ENCODE assay signal across 23 mouse cellular contexts in genomic region chr11:13584726-13585125, GRCm38 (mm10).
A peak's percentile ranks its signal among the peaks of the same experiment; 100 is the strongest.
DNase-seq lines count a peak whose midpoint lies in the region; ATAC-seq lines count a peak whose summit lies in the region.
"Had no signal": no experiment of that assay in that cellular context is flagged by ENCODE, and none has a peak within 500 bp of the region (broad histone marks: within the 10 kb centered on the region; RNA-seq: fewer than 3 reads in every experiment).

No protein-coding gene starts in this region.

- intact Hi-C loops in left cerebral cortex, postnatal 36 days (cut with DNase I), result no loop called here

- ATAC-seq in frontal cortex, adult (ENCODE audit: low TSS enrichment), result peak; percentile 99
- ATAC-seq: activated CD4-positive, CD25-positive, alpha-beta regulatory T cell, adult 4 months; CD4-positive, CD25-positive, alpha-beta regulatory T cell, adult 4 months; forebrain, embryonic 14.5 days; Patski had no signal

- no peak for DNase-seq in frontal cortex, postnatal 14 days (ENCODE audit: low spot score in 2 of 2)
- DNase-seq in left cerebral cortex, adult 11 months (ENCODE audit: low spot score), result peak; percentile 2
- no peak for DNase-seq in left cerebral cortex, postnatal 36 days (ENCODE audit: low spot score in 2 of 2)
- DNase-seq in left cerebral cortex, adult 9 months (ENCODE audit: low spot score in 2 of 2), result peak; percentile 3 to 8
- no peak for DNase-seq in left cerebral cortex, adult 18-20 months (ENCODE audit: low spot score in 2 of 2)
- peak; percentile 70 for DNase-seq in brain, adult 2 months (ENCODE audit: low read depth, low spot score)
- no peak for DNase-seq in kidney, postnatal 14 days
- DNase-seq: adrenal gland, adult 8-10 months; adrenal gland, postnatal 14 days; adrenal gland, postnatal 36 days; B cell, adult 2 months; cerebellum, adult 11 months; cerebellum, adult 18-20 months; cerebellum, adult 8-10 months; cerebellum, adult 9-11 months; cerebellum, postnatal 14 days; cerebellum, postnatal 36 days; embryo, embryonic 11 days had no signal

Comparison
In these comparisons a context has a peak if more than half of its experiments do, and no peak if none do; other contexts are left out.
1. DNase-seq: peak in left cerebral cortex, adult 11 months (single experiment), left cerebral cortex, adult 9 months (2 of 2) and brain, adult 2 months (single experiment); none in frontal cortex, postnatal 14 days (0 of 2), left cerebral cortex, postnatal 36 days (0 of 2), left cerebral cortex, adult 18-20 months (0 of 2) and kidney, postnatal 14 days (single experiment).